Mouse (Mus musculus) bone marrow macrophage, adult 2 months (primary cell): ENCODE results near the gene Pdia3.

ENCODE experiments used
- CTCF ChIP-seq: IDR thresholded peaks from 2 replicates; pipeline ENCODE4 v1.5.1; 2012; ENCODE audit warnings: low read depth, mild to moderate bottlenecking, low read length, moderate library complexity
- POLR2A ChIP-seq: IDR thresholded peaks from 2 replicates; pipeline ENCODE4 v1.6.1; 2012; ENCODE audit warnings: mild to moderate bottlenecking, low read depth, low read length, borderline replicate concordance

GRCm38 (mm10) chr2:121456692-121457642 lies 43.4 kb downstream of the Pdia3 start, which contains the start of gene Serinc4:
- TF ChIP-seq CTCF (no peak), POLR2A (no peak)
